Mouse (Mus musculus) inflammation-experienced regulatory T-cells, adult 6 months (primary cell): Measurements from ENCODE around the gene Gm6121. TPM values are rescaled to one million over a fixed set of nuclear protein-coding genes. Genes with fewer than 3 reads are reported as not detected.
"Not testable (repeated sequence)": the region's sequence is repeated elsewhere in the genome, so short reads cannot be mapped to it uniquely, and the experiment has no call there.

Experiments
- ATAC-seq: one replicate; pipeline ENCODE4 v1.8.0; 2017
- polyA plus RNA-seq, 3 experiments: library from polyadenylated mRNA; unstranded; fragments of 100-300 nt; shearing (Covaris generic); gene quantifications; one replicate each; pipeline ENCODE4 v1.2.1; 2017

Gene Gm6121
- polyA plus RNA-seq, result not detected

DNA sequence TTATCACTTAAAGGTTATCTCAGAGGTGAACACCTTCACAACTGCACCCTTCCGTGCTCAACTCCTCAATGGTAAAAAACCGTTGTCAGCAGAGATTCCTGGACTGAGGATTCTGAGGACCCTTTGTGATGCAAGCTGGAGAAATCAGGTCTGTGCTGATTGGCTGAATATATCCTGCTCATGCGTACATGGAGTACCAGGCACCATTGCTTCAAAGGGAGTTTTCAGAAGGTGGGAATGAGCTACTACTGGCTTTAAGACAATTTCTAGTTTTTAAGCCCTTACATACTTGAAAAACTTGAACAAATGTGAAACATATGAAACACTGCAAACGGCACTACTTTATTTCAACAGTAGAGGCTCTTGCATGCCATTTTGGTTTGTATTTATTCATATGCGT lies at the start of gene Gm6121:
Gene Gm6121 (minus strand): TSS at position 101 of the 400 bp plus-strand sequence.
- not testable (repeated sequence) for ATAC-seq

Other genes starting within 250 kb of the Gm6121 start
- gene Gm14525, start 233.1 kb downstream of the Gm6121 start, polyA plus RNA-seq, result not detected